11 mouse cellular contexts compared by ENCODE assay signal in genomic region chr10:76882644-76883441, GRCm38 (mm10).
A peak's percentile ranks its signal among the peaks of the same experiment; 100 is the strongest.
DNase-seq lines count a peak whose midpoint lies in the region; ATAC-seq and TF ChIP-seq lines count a peak whose summit lies in the region.
"Had no signal": no experiment of that assay in that cellular context is flagged by ENCODE, and none has a peak within 500 bp of the region (broad histone marks: within the 10 kb centered on the region; RNA-seq: fewer than 3 reads in every experiment).

No protein-coding gene starts in this region.

- no peak overlapping the region for H3K4me3 ChIP-seq in kidney, adult 2 months (ENCODE audit: insufficient read depth, low read depth, low read length)
- H3K4me3 ChIP-seq in hindbrain, embryonic 12.5 days, result no peak overlapping the region
- no peak overlapping the region for H3K4me3 ChIP-seq in midbrain, embryonic 13.5 days (replicated peaks)
- H3K4me3 ChIP-seq: embryonic facial prominence, embryonic 10.5 days had no signal

- WGBS in kidney, adult 2 months, result 81% methylated on average over 17 of the region's 17 CpGs
- 67% methylated on average over 17 of the region's 17 CpGs for WGBS in hindbrain, embryonic 12.5 days
- WGBS in midbrain, embryonic 13.5 days, result 65% methylated on average over 17 of the region's 17 CpGs

- H3K27me3 ChIP-seq in kidney, adult 2 months (replicated peaks; ENCODE audit: control insufficient read depth, insufficient read depth, low read length), result no peaks in the 10 kb centered on the region
- H3K27me3 ChIP-seq in hindbrain, embryonic 12.5 days, result no peaks in the 10 kb centered on the region
- H3K27me3 ChIP-seq in midbrain, embryonic 13.5 days, result no peaks in the 10 kb centered on the region

- H3K36me3 ChIP-seq in kidney, adult 2 months (ENCODE audit: control insufficient read depth, insufficient read depth, low read length), result no peaks in the 10 kb centered on the region
- H3K36me3 ChIP-seq in hindbrain, embryonic 12.5 days, result no peaks in the 10 kb centered on the region
- no peaks in the 10 kb centered on the region for H3K36me3 ChIP-seq in midbrain, embryonic 13.5 days
- H3K36me3 ChIP-seq: embryonic facial prominence, embryonic 10.5 days had no signal

- no peak for TF ChIP-seq POLR2A in kidney, adult 2 months (IDR thresholded peaks at IDR 0.05; ENCODE audit: low read depth, low read length)

- no peaks in the 10 kb centered on the region for H3K9me3 ChIP-seq in hindbrain, embryonic 12.5 days (replicated peaks)
- no peaks in the 10 kb centered on the region for H3K9me3 ChIP-seq in midbrain, embryonic 13.5 days
- H3K9me3 ChIP-seq: embryonic facial prominence, embryonic 10.5 days had no signal

- 0 out of 2 replicates have a peak overlapping the region, but pooled peaks have one; percentile 5 for H3K27ac ChIP-seq in kidney, adult 2 months (ENCODE audit: insufficient read depth, low read depth, low read length)
- peak overlapping the region; percentile 30; the same call in 1 of the 2 replicates for H3K27ac ChIP-seq in hindbrain, embryonic 12.5 days
- H3K27ac ChIP-seq in midbrain, embryonic 13.5 days, result peak overlapping the region; percentile 51
- H3K27ac ChIP-seq: embryonic facial prominence, embryonic 10.5 days had no signal

- H3K4me2 ChIP-seq in hindbrain, embryonic 12.5 days (replicated peaks), result no peak overlapping the region
- no peak overlapping the region for H3K4me2 ChIP-seq in midbrain, embryonic 13.5 days (replicated peaks)

- H3K4me1 ChIP-seq in kidney, adult 2 months (ENCODE audit: control insufficient read depth, insufficient read depth, low read length), result peaks cover 8% of the 10 kb centered on the region; the same call in 1 of the 2 replicates
- H3K4me1 ChIP-seq in hindbrain, embryonic 12.5 days, result peaks cover 17% of the 10 kb centered on the region
- peaks cover 22% of the 10 kb centered on the region for H3K4me1 ChIP-seq in midbrain, embryonic 13.5 days (replicated peaks)

- no peak for DNase-seq in kidney, adult 2 months
- DNase-seq in kidney, postnatal 14 days, result no peak
- DNase-seq in cerebellum, adult 11-12 months, result peak; percentile 90
- no peak for DNase-seq in gastrocnemius, postnatal 25 days
- no peak for DNase-seq in right cerebral cortex, postnatal 14 days
- no peak for DNase-seq in right cerebral cortex, adult 2 months (ENCODE audit: low spot score in 2 of 2)
- DNase-seq: B cell, adult 2 months; lung, adult 2 months had no signal

- TF ChIP-seq CTCF in kidney, adult 2 months (conservative IDR thresholded peaks at IDR 0.05; ENCODE audit: insufficient read depth, insufficient read length, low read depth, low read length), result no peak

- no peak for ATAC-seq in hindbrain, embryonic 12.5 days (ENCODE audit: low FRiP score)
- ATAC-seq in midbrain, embryonic 13.5 days, result no peak

- no peak overlapping the region for H3K9ac ChIP-seq in hindbrain, embryonic 12.5 days
- H3K9ac ChIP-seq in midbrain, embryonic 13.5 days (replicated peaks), result no peak overlapping the region; the same call in 1 of the 2 replicates
